Mouse (Mus musculus) adrenal gland, postnatal 25 days (tissue): ENCODE data around the gene Col6a6. TPM values are rescaled to one million over a fixed set of nuclear protein-coding genes. Genes with fewer than 3 reads are reported as not detected.

Experiments
- DNase-seq: peaks from one replicate; pipeline ENCODE4 v3.0.0; 2021; ENCODE audit warnings: mixed read lengths
- total RNA-seq: library from RNA; stranded (reverse); gene quantifications from 2 replicates; pipeline ENCODE4 v1.2.3, GENCODE M21; 2021

Gene Col6a6
- total RNA-seq, 1 experiment from 2014 or later, result 1.2 TPM

GRCm38 (mm10) chr9:105735195-105735594 is 92.8 kb downstream of the Col6a6 start:
- DNase-seq, result no peak

- peak; percentile 23 for DNase-seq
These were observed 93.3 kb downstream of the Col6a6 start for GRCm38 (mm10) chr9:105734651-105735050.

GRCm38 (mm10) chr9:105731976-105732375 is 96.0 kb downstream of the Col6a6 start:
- DNase-seq, result no peak

- DNase-seq, result no peak
These were observed 107.5 kb downstream of the Col6a6 start for GRCm38 (mm10) chr9:105720430-105720829.

GRCm38 (mm10) chr9:105719851-105720395 is 108.0 kb downstream of the Col6a6 start:
- DNase-seq, result no peak

- DNase-seq, result no peak
These were observed 108.6 kb downstream of the Col6a6 start for GRCm38 (mm10) chr9:105719367-105719766.

- DNase-seq, result no peak
These were observed 115.9 kb downstream of the Col6a6 start for GRCm38 (mm10) chr9:105712049-105712448.

- no peak for DNase-seq
These were observed 122.9 kb downstream of the Col6a6 start for GRCm38 (mm10) chr9:105705011-105705410.

GRCm38 (mm10) chr9:105704226-105704932 is 123.6 kb downstream of the Col6a6 start:
- no peak for DNase-seq

GRCm38 (mm10) chr9:105701966-105702365 is 126.0 kb downstream of the Col6a6 start:
- DNase-seq, result no peak

- no peak for DNase-seq
These were observed 127.3 kb downstream of the Col6a6 start for GRCm38 (mm10) chr9:105700702-105701101.

GRCm38 (mm10) chr9:105697764-105698396 is 130.1 kb downstream of the Col6a6 start:
- DNase-seq, result peak; percentile 20

GRCm38 (mm10) chr9:105696818-105697564 is 131.0 kb downstream of the Col6a6 start:
- DNase-seq, result peak; percentile 45

- peak; percentile 90 for DNase-seq
These were observed 134.1 kb downstream of the Col6a6 start for GRCm38 (mm10) chr9:105693854-105694253.

GRCm38 (mm10) chr9:105693056-105693455 is 134.9 kb downstream of the Col6a6 start:
- no peak for DNase-seq

GRCm38 (mm10) chr9:105692472-105692871 is 135.5 kb downstream of the Col6a6 start:
- DNase-seq, result no peak

GRCm38 (mm10) chr9:105689485-105689884 is 138.5 kb downstream of the Col6a6 start:
- DNase-seq, result no peak

- DNase-seq, result no peak
These were observed 143.3 kb downstream of the Col6a6 start for GRCm38 (mm10) chr9:105684549-105685165.

- no peak for DNase-seq
These were observed 146.6 kb downstream of the Col6a6 start for GRCm38 (mm10) chr9:105681386-105681785.

GRCm38 (mm10) chr9:105675941-105676340 is 152.0 kb downstream of the Col6a6 start:
- no peak for DNase-seq

- no peak for DNase-seq
These were observed 155.9 kb downstream of the Col6a6 start for GRCm38 (mm10) chr9:105672032-105672431.

- no peak for DNase-seq
These were observed 157.0 kb downstream of the Col6a6 start for GRCm38 (mm10) chr9:105670916-105671315.
